Mouse (Mus musculus) spleen, postnatal 36 days (tissue): ENCODE data around the gene Pdzd2.

ENCODE experiments used
- DNase-seq, 2 experiments: peaks; one replicate each; pipeline ENCODE4 v3.0.0; 2022; ENCODE audit warnings: low spot score in 2 of 2, mixed read lengths in 1 of 2

Gene Pdzd2

DNA sequence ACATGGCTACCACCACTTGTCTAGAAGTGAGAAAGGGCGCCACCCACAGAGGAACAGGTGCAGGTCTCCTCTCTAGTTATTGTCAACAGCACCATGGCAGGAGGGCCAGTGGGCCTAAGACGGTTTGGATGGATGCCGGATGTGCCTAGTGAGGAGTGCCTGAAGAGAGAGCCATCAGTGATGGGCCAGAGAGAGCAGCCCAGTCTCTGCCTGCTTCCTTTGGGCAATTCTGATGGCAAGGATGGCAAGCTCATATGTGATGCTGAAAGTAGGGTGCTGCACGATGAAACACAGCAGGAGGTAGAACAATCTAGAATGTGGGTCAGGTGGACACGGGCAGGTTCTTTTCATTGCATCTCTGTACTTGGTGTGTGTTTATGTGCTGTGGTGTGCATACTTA, 117.0 kb downstream of the Pdzd2 start:
- no peak for DNase-seq

DNA sequence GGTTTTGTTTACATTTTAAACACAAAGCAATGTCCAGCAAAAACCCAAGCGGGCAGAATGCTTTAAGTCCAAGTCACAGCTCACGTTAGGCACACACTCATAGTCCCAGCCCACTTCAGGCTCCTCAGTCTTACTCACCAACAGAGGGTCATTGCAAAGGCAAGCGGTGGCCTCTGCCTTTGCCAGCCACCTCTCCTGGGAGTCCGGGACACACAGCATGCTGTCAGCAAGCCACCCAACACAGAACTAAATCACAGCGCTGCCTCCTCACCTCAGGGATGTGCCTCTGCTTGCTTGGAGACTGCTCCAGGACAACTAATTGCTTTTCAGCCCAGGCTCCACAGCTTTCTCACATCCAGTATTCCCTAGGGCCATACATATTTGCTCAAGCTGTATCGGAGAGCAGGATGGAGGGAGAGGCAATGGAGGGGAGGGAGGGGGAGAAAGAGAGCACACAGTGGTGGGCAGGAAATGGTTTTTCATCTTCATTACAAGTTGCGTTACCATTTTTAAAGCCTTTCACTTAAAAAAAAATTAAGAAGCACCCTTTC, 117.6 kb downstream of the Pdzd2 start:
- DNase-seq, result no peak

DNA sequence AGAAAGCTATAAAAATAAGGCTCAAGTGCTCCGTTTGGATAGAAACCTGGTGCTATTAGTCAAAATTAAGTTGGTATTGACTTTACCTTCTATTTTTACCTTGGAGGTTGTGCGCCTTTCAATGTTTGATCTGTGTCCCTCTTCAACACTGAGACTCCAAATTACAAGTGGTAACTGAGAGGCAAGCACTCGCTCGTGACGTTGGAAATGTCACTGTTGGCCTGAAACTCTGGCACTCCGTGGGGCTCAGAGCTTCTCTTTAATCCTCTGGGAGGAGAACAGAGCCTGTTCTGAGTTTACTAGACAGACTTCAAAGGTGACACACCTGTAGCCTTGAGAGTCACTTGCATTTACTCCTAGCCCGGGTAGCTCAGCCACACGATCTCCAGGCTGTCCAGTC, 120.5 kb downstream of the Pdzd2 start:
- DNase-seq, result no peak

DNA sequence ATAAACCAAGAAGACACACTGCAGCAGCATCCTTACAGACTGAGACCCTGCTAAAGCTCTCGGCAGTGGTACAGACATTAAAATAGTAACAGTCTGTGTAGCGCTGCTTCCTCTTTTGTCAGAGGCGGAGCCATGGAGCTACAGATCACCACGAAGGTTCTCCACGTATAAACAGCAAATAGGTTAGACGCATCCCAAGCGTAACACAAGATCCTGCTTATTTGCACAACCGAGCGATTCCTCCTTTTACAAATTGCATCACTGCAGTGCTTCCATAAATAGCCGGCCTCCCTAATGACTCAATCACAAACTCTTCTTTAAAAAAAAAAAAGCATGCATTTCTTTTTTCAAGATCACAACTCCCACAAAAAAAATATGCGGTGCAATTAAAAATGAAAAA, 122.1 kb downstream of the Pdzd2 start:
- peak; percentile 45 to 62 for DNase-seq

DNA sequence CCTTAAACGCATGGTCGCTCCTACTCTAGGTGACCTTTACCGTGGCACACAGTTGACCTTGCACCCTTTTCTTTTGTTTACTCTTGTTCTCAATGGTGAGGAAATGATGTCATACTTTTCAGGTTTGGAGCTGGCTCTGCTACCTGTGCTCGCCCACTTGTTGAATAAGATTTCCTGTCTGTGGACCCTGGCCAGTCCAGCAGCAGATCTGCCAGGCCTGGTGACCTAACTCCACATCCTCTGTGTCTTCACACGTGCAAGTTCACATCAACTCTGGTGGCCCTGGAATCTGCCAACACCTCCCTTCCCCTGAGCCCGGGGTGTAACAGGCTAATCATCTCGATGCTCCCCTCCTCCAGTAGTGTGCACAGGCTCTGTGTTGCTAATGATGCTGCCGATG, 122.5 kb downstream of the Pdzd2 start:
- DNase-seq, result no peak

DNA sequence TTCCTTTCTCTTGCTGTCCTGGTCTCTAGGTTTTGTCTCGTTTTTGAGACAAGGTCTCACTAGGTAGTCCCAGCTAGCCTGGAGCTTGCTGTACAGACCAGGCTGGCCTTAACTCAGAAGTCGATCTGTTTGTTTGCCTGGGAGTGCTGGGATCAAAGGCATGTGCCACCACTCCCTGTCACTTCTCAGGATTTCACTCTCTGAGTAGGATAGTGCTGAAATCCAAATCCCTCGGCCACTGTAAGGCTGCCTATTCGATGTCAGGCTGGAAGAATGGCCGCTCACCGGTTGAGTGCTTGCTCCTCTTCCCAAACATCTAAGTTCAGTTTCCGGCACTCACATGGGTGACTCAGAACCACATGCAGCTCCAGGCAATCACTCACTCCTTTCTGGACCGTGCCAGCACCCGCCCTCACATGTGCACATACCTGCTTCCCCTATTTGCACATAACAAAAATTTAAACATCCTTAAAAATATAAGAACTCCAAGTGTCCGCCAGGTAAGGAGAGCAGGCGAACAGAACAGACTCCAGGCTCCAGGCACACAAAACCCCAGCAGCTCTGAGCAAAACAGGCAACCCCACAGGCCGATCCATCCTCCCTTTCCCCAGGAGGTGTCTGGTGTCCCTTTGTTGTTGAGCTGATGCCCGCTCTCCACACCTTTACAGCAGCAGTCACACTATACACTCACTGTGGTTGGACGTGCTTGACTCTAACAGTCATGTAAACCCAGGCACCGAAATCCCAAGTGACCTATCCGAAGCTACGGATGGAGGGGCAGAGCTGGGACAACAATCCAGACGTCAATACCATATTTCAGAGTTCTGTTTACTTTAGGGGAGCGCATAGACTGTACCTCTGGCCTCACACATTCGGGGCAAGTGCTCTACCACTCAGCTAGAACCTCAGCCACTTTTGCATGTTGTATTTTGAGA, 124.5 kb downstream of the Pdzd2 start:
- no peak for DNase-seq

DNA sequence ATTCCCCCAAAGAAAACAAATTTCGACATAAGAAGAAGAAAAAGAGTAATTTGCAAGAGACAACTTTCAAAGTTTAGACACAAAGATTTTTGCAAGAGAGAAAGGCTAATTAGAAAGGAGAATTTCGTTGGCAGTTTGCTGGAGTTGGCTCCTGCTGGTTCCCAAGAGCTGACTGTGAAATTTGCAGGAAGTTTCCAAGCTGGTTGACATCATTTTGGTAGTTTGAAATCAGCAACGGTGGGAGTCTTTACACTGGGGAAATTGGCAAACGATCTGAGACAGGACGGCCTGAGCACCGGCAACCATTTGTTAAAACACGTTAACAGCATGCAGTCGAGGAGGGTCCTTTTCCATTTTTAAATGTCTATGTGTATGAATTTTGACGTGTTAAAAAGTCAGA, 125.7 kb downstream of the Pdzd2 start:
- DNase-seq, result no peak

DNA sequence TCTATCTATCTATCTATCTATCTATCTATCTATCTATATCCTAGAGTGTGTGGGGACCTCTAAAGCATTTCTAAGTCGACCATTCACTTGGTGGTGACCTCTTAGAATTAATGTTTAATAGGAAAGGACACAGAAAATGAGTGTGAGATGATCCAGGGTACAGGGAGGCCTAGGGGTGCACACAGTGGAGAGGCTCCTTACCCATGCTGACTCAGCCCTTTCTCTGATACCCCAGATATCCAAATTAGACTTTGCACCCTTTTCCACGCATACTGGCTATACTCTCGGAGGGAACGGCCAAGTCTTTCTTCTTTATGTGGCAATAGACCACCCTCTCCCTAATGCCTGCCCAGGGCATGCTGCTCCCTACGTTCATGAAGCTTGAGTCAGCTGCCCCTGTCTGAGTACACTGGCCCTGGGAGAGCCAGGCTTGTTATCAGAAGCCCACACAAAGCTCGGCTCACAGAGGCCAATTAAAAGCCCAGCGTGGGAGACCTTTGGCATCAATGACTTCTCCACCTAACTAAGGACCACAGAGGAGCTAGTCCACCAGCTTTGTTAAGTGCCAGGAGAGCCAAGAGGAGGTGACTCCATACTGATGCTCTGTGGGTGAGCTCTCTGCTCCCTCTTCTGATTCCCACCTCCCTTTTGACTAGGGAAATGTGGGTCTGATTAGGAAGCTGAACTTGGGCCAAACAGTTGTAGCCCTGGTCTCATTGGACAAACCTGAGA, 126.6 kb downstream of the Pdzd2 start:
- DNase-seq, result no peak

DNA sequence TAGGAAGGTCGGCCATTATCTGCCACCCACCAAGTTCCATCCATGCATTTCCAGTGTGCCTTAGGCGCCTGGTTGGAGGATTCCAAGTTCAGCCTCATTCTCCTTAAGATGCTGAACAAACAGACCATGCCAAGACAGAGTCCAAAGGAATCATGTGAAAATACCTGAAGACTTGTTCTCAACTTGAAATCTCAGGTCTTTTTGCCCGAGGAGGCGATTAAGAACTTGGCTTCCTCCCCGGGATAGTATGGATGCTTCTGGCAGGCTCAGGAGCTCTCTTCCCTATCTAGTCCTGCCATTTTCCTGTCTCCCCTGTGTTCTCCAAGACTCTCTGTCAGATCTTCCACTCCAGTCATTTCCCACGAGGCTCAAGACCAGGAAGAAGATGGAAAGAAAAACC, 131.6 kb downstream of the Pdzd2 start:
- DNase-seq, result no peak

DNA sequence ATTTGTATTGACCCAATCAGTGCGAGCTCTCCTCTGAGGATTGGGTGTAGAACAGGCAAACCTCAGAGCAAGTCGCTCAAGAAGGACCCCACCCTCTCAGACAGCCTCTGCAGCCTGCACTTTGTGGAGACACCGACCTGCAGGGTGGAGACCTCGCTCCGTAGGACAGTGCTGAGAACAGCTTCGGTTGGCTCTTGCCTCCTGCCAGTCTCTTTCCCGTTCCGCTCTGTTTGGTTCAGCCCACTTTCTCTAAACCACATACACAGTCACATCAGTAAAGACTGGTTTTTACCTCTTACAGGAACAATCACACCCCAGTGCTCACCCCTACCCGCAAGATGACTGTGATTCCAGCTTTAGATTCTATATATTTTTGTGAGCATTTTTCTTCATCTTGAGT, 133.4 kb downstream of the Pdzd2 start:
- no peak for DNase-seq

DNA sequence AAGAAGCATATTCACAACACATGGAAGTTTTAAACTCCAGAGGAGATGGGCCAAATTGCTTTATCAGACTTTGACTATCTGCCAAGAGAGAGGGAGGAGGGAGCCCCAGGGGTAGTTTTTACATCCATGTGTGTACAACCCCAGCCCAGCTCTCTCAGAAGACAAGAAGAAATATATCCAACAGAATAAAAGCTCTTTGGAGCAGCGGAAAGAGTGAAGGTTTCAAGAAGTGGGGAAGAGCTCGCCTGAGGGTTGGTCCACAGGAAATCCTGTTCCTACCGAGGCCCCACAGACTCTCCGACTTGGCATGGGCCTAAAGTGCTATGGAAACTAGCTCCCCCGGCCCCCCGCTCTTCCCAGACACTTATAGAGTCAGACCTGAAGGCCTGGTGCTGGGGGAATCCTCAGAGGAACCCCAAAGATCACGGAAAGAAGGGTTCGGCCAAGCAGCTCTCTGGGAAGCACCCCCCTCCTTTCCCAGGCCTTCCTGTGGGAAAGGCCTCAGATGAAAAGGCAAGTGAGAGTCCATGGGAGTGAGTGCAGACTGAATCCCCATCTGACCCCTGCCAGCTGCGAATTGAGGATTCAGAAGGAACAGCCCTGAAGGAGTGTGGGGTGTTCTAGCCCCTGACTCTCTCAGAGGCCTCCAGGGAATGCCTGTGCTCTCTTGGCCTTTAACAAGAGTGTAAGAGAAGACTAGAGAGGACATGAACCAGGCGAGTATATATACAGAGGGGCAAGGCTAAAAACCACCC, 134.3 kb downstream of the Pdzd2 start:
- DNase-seq, result no peak

DNA sequence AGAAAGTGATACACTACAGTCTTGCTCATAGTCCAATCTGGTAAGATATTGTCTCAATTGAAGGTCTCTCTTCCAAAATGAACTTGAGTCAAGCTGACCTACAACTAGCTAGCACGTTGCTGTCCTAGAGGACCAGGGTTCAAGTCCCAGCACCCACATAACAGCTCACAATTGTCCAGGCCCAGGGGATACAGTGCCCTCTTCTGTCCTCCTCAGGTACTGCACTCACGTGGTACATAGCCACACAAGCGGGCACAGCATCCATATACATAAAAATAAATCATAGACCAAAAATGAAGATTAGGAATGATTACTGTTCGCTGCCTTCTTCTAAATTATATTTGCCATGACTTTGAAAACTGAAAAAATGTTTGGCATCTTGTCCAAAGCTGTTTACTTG, 136.1 kb downstream of the Pdzd2 start:
- no peak for DNase-seq

DNA sequence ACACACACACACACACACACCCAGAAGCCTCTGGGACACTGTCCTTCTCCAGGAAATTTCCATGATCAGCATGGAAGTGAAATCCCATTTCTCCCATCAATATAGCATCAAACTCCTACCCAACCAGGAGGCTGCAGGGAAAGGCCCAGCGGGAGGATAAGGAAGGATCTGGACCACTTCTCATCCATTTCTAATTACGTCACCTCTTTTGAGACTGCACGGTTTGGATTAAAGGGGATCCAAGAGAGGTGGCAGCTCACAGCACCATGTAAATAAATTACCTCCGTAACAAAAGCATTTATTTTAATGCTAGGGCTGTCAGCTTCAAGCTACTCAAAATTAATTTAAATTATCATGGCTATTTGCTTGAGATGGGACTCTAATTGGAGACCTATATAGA, 146.6 kb downstream of the Pdzd2 start:
- no peak for DNase-seq

DNA sequence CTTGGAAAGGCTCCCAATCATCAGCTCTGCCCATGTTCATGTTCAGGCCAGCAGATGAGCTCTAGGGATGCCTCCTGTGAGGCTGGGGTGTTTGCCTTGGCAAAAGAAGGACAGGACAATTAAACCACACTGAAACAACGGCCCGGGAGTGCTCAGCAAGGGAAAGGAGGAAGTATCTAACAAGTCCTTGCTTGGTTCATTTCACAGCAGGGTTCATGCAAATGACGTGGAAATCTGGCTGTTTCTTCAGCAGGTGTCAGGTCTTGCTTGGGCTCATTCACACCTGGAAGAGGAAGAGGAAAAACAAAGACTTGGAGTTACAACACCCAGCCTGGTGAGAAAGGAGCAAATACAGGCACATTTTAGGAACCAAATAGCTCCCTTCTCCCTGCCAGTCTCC, 147.1 kb downstream of the Pdzd2 start:
- peak; percentile 65 to 70 for DNase-seq

DNA sequence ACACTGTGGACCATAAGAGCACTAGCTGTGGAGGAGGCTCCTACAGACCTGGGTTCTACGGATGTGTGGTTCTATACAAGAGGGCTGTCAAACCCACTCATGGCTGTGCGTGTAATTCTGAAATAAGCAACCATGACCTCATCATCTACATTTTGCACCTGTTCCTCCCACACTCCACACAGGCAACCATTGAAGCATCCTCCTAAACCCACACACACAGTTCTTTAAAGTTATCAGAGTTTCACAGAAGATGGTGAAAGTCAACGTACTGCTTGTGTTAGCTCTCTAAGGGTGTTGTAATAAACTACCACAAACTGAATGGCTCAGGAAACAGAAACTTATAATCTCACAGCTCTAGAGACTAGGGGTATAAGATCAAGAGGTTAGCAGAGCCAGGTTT, 151.1 kb downstream of the Pdzd2 start:
- DNase-seq, result no peak

DNA sequence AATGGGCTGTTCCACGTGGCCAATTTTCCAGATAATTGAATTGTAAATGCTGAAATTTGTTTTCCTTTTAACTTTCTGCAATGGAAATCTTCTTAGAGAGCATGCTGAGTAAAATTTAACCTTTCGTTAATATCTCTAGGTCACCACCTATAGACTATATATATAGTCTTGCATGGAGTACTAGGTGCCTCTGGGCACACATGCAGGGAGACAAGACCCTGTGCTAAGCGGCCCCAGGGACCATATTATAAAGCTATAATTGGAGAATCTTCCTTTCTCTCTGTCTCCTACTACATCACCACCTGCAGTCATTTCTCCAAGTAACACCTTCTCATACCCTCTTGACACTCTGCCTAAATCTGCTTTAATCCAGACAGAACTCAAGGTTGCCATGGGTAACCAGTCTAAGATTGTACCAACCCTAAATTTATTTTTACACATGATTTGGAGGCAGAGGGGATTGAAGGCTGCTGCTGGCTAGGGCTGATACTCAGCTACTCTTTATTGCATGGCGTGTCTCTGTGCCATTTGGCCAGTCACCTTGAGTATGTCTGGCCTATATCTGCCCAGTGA, 152.8 kb downstream of the Pdzd2 start:
- no peak for DNase-seq

DNA sequence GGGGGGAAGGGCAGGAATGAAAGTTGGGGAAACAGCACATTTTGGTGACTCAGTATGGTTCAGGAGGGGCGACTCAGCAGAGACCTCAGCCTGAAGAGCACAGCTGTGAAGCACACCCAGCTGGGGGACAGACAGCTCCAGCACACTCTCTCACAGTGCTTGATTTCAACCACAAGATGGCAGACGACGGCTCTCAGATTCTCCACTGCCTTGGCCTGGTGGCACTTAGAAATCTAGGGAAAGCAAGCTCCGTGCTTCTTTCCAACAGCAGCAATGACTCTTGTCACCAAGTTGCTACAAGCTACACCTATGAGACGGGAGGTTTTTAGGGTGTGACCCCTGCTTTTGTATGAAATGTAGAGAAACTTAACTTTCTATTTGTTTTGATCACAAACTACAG, 153.6 kb downstream of the Pdzd2 start:
- peak; percentile 36 to 54 for DNase-seq

DNA sequence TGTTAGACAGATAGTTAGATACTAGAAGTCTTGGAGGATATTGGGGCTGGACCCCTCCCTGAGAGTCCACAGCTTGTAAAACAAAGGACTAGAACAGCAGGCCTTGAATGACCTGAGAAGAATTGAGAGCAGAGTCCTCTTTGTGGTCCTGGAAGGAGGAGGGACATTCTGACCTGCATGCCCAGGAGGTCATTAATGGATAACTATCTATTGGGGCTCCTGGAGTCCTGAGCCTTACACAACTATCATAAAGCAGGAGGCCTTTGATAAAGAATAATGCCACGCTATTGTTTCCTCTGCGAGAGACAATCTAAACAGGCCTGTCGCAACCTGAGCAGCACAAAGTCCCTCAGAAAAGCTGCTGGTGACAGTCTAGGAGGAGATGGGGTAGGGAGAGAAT, 156.7 kb downstream of the Pdzd2 start:
- no peak for DNase-seq

DNA sequence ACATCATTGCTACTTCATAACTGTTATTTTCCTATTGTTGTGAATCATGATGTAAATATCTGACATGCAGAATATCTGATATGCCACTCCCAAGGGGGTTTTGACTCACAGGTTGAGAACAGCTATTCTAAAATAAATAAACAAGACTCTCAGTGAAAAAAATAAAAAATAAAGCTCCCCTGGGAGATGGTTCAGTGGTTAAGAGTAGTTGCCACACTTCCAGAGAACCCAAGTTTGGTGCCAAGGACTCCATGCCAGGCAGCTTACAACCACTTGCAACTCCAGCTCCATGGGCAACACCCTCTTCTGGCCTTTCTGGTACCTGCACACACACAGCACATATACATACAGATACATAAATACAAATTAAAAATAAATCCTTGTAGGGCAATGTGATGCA, 157.3 kb downstream of the Pdzd2 start:
- no peak for DNase-seq

DNA sequence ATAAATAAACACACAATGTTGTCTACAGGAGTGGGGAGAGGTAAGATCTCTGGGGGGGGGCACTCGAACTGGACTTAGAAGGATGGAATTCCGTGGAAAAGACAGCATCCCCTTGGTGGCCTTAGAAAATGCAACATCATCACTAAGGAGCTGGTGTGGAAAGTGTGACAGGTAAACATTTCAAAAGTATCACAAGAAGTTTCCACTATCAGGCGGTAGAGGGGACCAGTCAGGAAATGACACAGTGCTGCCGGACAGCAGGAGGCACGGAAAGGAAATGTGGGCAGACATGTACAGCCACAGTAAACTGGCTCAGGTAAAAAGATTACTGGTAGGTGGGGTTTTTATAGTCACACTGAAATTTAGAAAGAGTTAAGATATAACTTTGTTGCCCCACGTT, 160.5 kb downstream of the Pdzd2 start:
- DNase-seq, result no peak

DNA sequence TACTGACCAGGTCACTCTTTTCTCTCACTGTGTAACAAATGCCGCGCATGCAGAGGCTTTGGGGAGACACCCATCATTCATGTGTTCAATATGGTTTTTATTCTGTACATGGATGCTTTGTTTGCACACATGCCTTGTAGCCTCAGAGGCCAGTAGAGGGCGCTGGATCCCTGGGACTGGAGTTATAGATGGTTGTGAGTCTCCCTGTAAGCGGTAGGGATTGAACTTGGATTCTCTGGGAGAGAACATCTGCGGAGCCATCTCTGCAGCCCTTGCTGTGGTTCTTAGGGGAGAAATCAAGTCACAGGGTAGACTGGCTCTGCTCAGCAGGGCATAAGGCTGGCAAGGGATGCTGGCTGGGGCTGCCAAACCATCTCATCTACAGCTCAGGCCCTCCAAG, 161.4 kb downstream of the Pdzd2 start:
- DNase-seq, result peak in 1 of 2 experiments; percentile 13

DNA sequence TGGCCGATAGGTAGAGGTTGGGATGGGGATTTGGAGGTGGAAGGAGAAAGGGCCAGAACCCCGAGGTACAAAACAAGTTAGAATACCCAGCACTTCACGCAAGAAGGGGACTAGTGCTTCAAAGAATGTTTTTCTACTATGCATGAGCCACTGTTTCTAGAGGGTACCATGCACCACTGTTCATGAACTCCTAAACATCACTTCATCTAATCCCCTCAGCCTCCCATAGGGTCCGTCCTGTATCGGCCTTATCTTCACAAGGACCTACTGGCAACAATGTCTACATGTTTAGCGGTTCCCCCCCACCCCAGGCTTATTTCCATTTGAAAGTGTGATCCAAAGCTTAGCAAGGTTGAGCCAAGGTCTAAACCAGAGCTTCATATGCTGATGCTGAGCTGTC, 162.0 kb downstream of the Pdzd2 start:
- DNase-seq, result no peak
